Mouse (Mus musculus): ENCODE results near the gene Plxnc1. TPM values are rescaled to one million over a fixed set of nuclear protein-coding genes. Genes with fewer than 3 reads are reported as not detected.

The Plxnc1 gene
- total and polyA plus RNA-seq, 2 experiments from 2014 or later: 12.9 to 78.5 TPM

GRCm38 (mm10) chr10:94863251-94863650, 81.4 kb downstream of the Plxnc1 start:
- Histone ChIP-seq H3K27me3 (ENCODE audit: insufficient read depth, low read length) (no peaks in the 10 kb centered on the region), H3K9ac (replicated peaks; ENCODE audit: low read length, poor library complexity, severe bottlenecking) (no peak overlapping the region), H3K4me2 (ENCODE audit: low read depth, low read length, poor library complexity, severe bottlenecking) (no peak overlapping the region), H3K4me3 (ENCODE audit: low read depth, low read length) (no peak overlapping the region), H3K36me3 (ENCODE audit: insufficient read depth, low read length) (peaks cover 31% of the 10 kb centered on the region), H3K9me3 (ENCODE audit: low read length) (no peaks in the 10 kb centered on the region), H3K4me1 (ENCODE audit: insufficient read depth, low read length) (no peaks in the 10 kb centered on the region), H3K27ac (ENCODE audit: low read depth, low read length) (no peak overlapping the region)
- TF ChIP-seq CTCF (IDR thresholded peaks at IDR 0.05): no peak
- DNase-seq (ENCODE audit: low spot score) (no peak), ATAC-seq (ENCODE audit: low FRiP score) (no peak)
- 85% methylated on average over 9 of the region's 9 CpGs for WGBS

- Histone ChIP-seq H3K4me2 (ENCODE audit: low read depth, low read length, poor library complexity, severe bottlenecking) (no peak overlapping the region), H3K9ac (replicated peaks; ENCODE audit: low read length, poor library complexity, severe bottlenecking) (no peak overlapping the region), H3K4me1 (ENCODE audit: insufficient read depth, low read length) (no peaks in the 10 kb centered on the region), H3K36me3 (ENCODE audit: insufficient read depth, low read length) (peaks cover 25% of the 10 kb centered on the region), H3K27me3 (ENCODE audit: insufficient read depth, low read length) (no peaks in the 10 kb centered on the region), H3K9me3 (ENCODE audit: low read length) (no peaks in the 10 kb centered on the region), H3K4me3 (ENCODE audit: low read depth, low read length) (no peak overlapping the region), H3K27ac (ENCODE audit: low read depth, low read length) (no peak overlapping the region)
- no peak for TF ChIP-seq CTCF (IDR thresholded peaks at IDR 0.05)
- WGBS: 98% methylated on average over 4 of the region's 4 CpGs
- ATAC-seq (ENCODE audit: low FRiP score) (no peak), DNase-seq (ENCODE audit: low spot score) (no peak)
These were observed 83.8 kb downstream of the Plxnc1 start for GRCm38 (mm10) chr10:94860870-94861269.

- Histone ChIP-seq H3K4me2 (ENCODE audit: low read depth, low read length, poor library complexity, severe bottlenecking) (no peak overlapping the region), H3K27ac (ENCODE audit: low read depth, low read length) (no peak overlapping the region), H3K9ac (replicated peaks; ENCODE audit: low read length, poor library complexity, severe bottlenecking) (no peak overlapping the region), H3K9me3 (ENCODE audit: low read length) (no peaks in the 10 kb centered on the region), H3K4me1 (ENCODE audit: insufficient read depth, low read length) (no peaks in the 10 kb centered on the region), H3K36me3 (ENCODE audit: insufficient read depth, low read length) (peaks cover 24% of the 10 kb centered on the region), H3K4me3 (ENCODE audit: low read depth, low read length) (no peak overlapping the region), H3K27me3 (ENCODE audit: insufficient read depth, low read length) (no peaks in the 10 kb centered on the region)
- no peak for ATAC-seq (ENCODE audit: low FRiP score)
- WGBS: 90% methylated on average over 6 of the region's 6 CpGs
- no peak for DNase-seq (ENCODE audit: low spot score)
- TF ChIP-seq CTCF (IDR thresholded peaks at IDR 0.05): no peak
These were observed 86.2 kb downstream of the Plxnc1 start for GRCm38 (mm10) chr10:94858277-94859033.

GRCm38 (mm10) chr10:94850565-94850964, 94.1 kb downstream of the Plxnc1 start:
- no peak overlapping the region for H3K9ac ChIP-seq (replicated peaks; ENCODE audit: low read length, poor library complexity, severe bottlenecking)
- no peak overlapping the region for H3K4me3 ChIP-seq (ENCODE audit: low read depth, low read length)
- DNase-seq (ENCODE audit: low spot score) (no peak), ATAC-seq (ENCODE audit: low FRiP score) (no peak)
- peaks cover 24% of the 10 kb centered on the region for H3K36me3 ChIP-seq (ENCODE audit: insufficient read depth, low read length)
- H3K27me3 ChIP-seq (ENCODE audit: insufficient read depth, low read length): no peaks in the 10 kb centered on the region
- H3K9me3 ChIP-seq (ENCODE audit: low read length): no peaks in the 10 kb centered on the region
- no peak overlapping the region for H3K27ac ChIP-seq (ENCODE audit: low read depth, low read length)
- 71% methylated on average over 4 of the region's 4 CpGs for WGBS
- TF ChIP-seq CTCF (IDR thresholded peaks at IDR 0.05): no peak
- H3K4me1 ChIP-seq (ENCODE audit: insufficient read depth, low read length): no peaks in the 10 kb centered on the region
- no peak overlapping the region for H3K4me2 ChIP-seq (ENCODE audit: low read depth, low read length, poor library complexity, severe bottlenecking)

- TF ChIP-seq CTCF (IDR thresholded peaks at IDR 0.05): no peak
- H3K9me3 ChIP-seq (ENCODE audit: low read length): no peaks in the 10 kb centered on the region
- no peaks in the 10 kb centered on the region for H3K27me3 ChIP-seq (ENCODE audit: insufficient read depth, low read length)
- 91% methylated on average over 9 of the region's 9 CpGs for WGBS
- no peak overlapping the region for H3K4me3 ChIP-seq (ENCODE audit: low read depth, low read length)
- DNase-seq (ENCODE audit: low spot score) (no peak), ATAC-seq (ENCODE audit: low FRiP score) (no peak)
- no peaks in the 10 kb centered on the region for H3K4me1 ChIP-seq (ENCODE audit: insufficient read depth, low read length)
- peaks cover 24% of the 10 kb centered on the region for H3K36me3 ChIP-seq (ENCODE audit: insufficient read depth, low read length)
- H3K4me2 ChIP-seq (ENCODE audit: low read depth, low read length, poor library complexity, severe bottlenecking): no peak overlapping the region
- H3K27ac ChIP-seq (ENCODE audit: low read depth, low read length): no peak overlapping the region
- no peak overlapping the region for H3K9ac ChIP-seq (replicated peaks; ENCODE audit: low read length, poor library complexity, severe bottlenecking)
These were observed 94.7 kb downstream of the Plxnc1 start for GRCm38 (mm10) chr10:94849930-94850329.

- Histone ChIP-seq H3K36me3 (ENCODE audit: insufficient read depth, low read length) (peaks cover 21% of the 10 kb centered on the region), H3K9me3 (ENCODE audit: low read length) (no peaks in the 10 kb centered on the region), H3K4me3 (ENCODE audit: low read depth, low read length) (no peak overlapping the region), H3K4me1 (ENCODE audit: insufficient read depth, low read length) (no peaks in the 10 kb centered on the region), H3K4me2 (ENCODE audit: low read depth, low read length, poor library complexity, severe bottlenecking) (no peak overlapping the region), H3K27me3 (ENCODE audit: insufficient read depth, low read length) (no peaks in the 10 kb centered on the region), H3K27ac (ENCODE audit: low read depth, low read length) (no peak overlapping the region), H3K9ac (replicated peaks; ENCODE audit: low read length, poor library complexity, severe bottlenecking) (no peak overlapping the region)
- ATAC-seq (ENCODE audit: low FRiP score) (no peak), DNase-seq (ENCODE audit: low spot score) (no peak)
- no peak for TF ChIP-seq CTCF (IDR thresholded peaks at IDR 0.05)
- WGBS: 93% methylated on average over 4 of the region's 4 CpGs
These were observed 95.3 kb downstream of the Plxnc1 start for GRCm38 (mm10) chr10:94849360-94849759.

Measured in midbrain, postnatal 0 days (tissue).